Mouse (Mus musculus): ENCODE results near the gene Itga10. TPM values are rescaled to one million over a fixed set of nuclear protein-coding genes. Genes with fewer than 3 reads are reported as not detected.
A peak's percentile ranks its signal among the peaks of the same experiment; 100 is the strongest.
"Not testable (repeated sequence)": the region's sequence is repeated elsewhere in the genome, so short reads cannot be mapped to it uniquely, and the experiment has no call there.

Itga10 gene
- polyA plus RNA-seq, 1 experiment = not detected

DNA sequence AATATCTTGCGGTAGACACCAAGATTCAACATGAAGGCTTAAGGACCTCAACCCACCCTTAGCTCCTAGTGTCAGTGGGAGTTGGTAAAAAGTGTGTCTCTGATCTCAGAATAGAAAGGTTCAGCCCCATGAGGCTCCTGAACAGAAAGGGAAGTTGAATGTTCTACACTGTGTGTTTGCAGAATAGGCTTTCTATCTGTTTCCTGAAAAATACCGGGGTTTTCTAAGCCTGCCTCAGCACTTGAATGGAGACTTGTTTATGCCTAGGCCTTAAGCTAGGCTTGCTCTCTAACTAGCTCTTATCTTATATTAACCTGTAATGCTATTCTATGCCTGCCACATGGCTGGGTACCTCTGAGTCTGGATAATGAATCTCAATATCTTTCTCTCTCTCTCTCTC lies 15.5 kb downstream of the Itga10 start:
- Histone ChIP-seq H3K27ac (ENCODE audit: insufficient read depth, low read depth, low read length) (no peak overlapping the region), H3K4me3 (ENCODE audit: insufficient read depth, low read depth, low read length) (no peak overlapping the region), H3K4me1 (ENCODE audit: control insufficient read depth, insufficient read depth, low read length) (peaks cover 6% of the 10 kb centered on the region)
- no peak for TF ChIP-seq CTCF (IDR thresholded peaks at IDR 0.05; ENCODE audit: insufficient read depth, low read depth, low read length)
- no peak for TF ChIP-seq POLR2A (IDR thresholded peaks at IDR 0.05; ENCODE audit: insufficient read depth, low read depth, low read length)
- 90% methylated on average over 2 of the region's 2 CpGs for WGBS

DNA sequence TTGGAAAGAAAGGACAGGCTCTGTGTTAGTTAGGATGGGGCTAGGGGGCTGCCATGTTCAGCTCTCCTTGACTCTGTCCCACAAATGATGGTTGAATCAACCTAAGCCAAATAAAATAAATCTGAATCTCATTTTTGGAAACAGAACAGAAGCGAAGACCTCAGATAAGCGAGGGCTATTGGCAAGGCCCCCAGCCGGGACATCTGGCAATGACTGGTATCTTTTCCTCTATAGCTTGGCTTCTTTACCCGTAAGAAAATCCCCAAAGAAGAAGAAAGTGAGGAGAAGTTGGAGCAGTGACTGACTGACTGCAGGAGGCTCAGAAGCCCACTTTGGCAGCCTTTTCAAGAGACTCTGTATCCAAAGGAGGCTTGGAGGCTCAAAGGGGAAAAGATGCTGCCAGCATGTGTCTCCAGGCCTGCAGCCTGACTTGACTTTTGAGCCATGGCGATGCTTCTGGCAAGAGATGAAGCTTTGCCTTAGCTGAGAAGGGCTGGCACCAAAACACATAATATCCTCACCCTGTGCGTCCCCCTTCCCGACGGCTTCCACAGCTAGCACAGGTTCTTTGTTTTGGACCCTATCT lies 17.4 kb downstream of the Itga10 start:
- no peak overlapping the region for H3K4me3 ChIP-seq (ENCODE audit: insufficient read depth, low read depth, low read length)

DNA sequence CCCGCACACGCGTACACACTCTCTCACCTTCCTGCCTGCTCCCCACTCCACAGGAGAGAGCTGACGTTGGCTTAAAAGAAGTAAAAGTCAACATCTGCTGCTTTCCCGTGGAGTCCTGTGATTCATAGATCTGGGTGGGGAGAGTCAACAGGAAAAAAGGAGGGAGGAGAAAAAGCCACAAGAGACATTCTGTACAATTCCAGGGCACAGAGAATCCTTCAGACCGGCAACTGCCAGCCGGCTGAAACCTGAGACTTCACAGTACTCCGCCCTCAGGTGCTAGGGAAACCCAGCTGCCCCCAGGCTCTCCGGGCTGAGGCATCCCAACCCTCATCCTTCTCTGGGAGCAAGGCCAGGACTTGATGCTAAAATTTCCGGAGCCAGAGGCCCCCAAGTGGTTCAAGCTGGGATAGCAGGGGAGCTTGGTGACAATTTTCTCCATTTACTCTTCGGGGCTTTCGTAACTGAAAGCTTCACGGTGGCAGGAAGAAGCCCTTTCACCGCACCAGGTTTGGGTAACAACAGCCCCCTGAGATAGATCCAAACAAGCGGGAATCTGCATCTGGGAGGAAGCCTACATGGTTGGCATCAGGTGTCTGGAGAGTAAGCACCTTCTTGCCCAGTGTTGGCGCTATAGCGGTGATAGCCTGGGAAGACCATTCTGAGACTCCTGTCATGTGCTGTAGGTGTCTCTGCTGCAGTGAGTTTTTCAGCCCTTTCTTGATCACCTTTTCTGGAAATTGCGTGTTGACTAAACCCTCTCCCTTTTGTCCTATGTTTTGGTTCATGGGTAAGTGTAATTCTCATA lies 18.3 kb downstream of the Itga10 start:
- Histone ChIP-seq H3K4me1 (ENCODE audit: control insufficient read depth, insufficient read depth, low read length) (peaks cover 6% of the 10 kb centered on the region), H3K27ac (ENCODE audit: insufficient read depth, low read depth, low read length) (peak overlapping the region; percentile 78), H3K4me3 (ENCODE audit: insufficient read depth, low read depth, low read length) (peak overlapping the region; percentile 38)
- peak; percentile 75 for TF ChIP-seq CTCF (IDR thresholded peaks at IDR 0.05; ENCODE audit: insufficient read depth, low read depth, low read length)
- no peak for TF ChIP-seq POLR2A (IDR thresholded peaks at IDR 0.05; ENCODE audit: insufficient read depth, low read depth, low read length)
- WGBS = 3% methylated on average over 18 of the region's 18 CpGs

More for the DNA sequence above, 17.4 kb downstream of the Itga10 start:
- TF ChIP-seq POLR2A (IDR thresholded peaks at IDR 0.05; ENCODE audit: insufficient read depth, low read depth, low read length) (no peak), CTCF (IDR thresholded peaks at IDR 0.05; ENCODE audit: insufficient read depth, low read depth, low read length) (no peak)
- H3K4me1 ChIP-seq (ENCODE audit: control insufficient read depth, insufficient read depth, low read length) = peaks cover 6% of the 10 kb centered on the region
- 35% methylated on average over 8 of the region's 8 CpGs for WGBS
- H3K27ac ChIP-seq (ENCODE audit: insufficient read depth, low read depth, low read length) = peak overlapping the region; percentile 50; the same call in 1 of the 2 replicates

DNA sequence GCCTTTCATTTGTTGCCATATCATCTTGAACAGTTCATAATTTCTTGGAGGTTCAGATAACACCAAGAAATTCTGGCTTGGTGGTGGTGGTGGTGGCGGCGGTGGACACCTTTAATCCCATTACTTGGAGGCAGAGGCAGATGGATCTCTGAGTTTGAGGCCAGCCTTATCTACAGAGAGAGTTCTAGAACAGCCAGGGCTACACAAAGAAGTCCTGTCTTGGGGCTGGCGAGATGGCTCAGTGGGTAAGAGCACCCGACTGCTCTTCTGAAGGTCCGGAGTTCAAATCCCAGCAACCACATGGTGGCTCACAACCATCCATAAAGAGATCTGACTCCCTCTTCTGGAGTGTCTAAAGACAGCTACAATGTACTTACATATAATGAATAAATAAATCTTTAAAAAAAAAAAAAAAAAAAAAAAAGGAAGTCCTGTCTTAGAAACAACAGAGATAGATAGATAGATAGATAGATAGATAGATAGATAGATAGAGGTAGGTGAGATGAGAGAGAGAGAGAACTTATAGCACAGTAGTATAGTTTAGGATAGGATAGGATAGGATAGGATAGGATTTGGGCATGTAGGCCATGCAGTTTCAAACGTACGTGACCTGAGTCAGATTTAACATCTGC lies 20.5 kb downstream of the Itga10 start:
- H3K4me1 ChIP-seq (ENCODE audit: control insufficient read depth, insufficient read depth, low read length); H3K4me3 ChIP-seq (ENCODE audit: insufficient read depth, low read depth, low read length); H3K27ac ChIP-seq (ENCODE audit: insufficient read depth, low read depth, low read length): not testable (repeated sequence)
- 91% methylated on average over 7 of the region's 7 CpGs for WGBS

DNA sequence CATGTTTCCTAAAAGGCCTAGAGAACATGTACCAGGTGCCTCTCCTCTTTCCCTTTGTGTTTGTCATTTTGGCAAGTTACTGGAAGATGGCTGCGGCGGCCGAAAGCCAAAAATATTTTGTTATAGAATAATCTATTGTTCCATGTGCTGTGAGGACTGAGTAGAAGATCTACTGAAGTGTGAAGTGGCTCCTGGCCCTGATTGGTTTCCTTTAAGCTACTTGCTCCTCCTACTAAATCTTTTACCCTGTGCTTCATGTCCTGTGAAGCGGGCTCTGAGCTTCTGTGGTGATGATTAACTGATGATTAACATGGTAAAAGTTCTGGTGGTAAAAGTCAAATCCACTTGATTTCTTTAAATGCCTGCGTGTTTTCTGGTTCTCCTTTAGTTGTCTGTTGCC lies 21.5 kb downstream of the Itga10 start:
- Histone ChIP-seq H3K27ac (ENCODE audit: insufficient read depth, low read depth, low read length) (no peak overlapping the region), H3K4me3 (ENCODE audit: insufficient read depth, low read depth, low read length) (no peak overlapping the region), H3K4me1 (ENCODE audit: control insufficient read depth, insufficient read depth, low read length) (peaks cover 6% of the 10 kb centered on the region)
- TF ChIP-seq POLR2A (IDR thresholded peaks at IDR 0.05; ENCODE audit: insufficient read depth, low read depth, low read length) (no peak), CTCF (IDR thresholded peaks at IDR 0.05; ENCODE audit: insufficient read depth, low read depth, low read length) (no peak)
- WGBS = 94% methylated on average over 5 of the region's 5 CpGs

DNA sequence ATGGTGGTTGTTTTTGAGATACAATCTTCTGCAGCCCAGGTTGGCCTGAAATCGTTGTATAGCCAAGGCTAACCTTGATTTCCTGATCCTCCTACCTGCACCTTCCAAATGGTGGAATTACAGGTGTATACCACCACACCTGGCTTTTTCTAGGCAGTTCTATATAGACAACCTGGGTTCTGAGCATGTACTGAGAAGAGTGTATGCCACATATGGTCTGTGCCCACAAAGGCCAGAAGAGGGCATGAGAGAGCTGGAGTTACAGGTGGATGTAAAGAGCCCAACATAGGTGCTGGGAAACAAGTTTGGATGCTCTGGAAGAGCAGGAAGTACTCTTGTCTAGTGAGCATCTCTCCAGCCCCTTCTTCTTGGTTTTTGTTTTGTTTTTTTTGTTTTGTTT lies 21.9 kb downstream of the Itga10 start:
- WGBS = 49% methylated on average over 1 of the region's 1 CpGs
- TF ChIP-seq POLR2A (IDR thresholded peaks at IDR 0.05; ENCODE audit: insufficient read depth, low read depth, low read length) (no peak), CTCF (IDR thresholded peaks at IDR 0.05; ENCODE audit: insufficient read depth, low read depth, low read length) (no peak)
- H3K27ac ChIP-seq (ENCODE audit: insufficient read depth, low read depth, low read length) = no peak overlapping the region
- no peak overlapping the region for H3K4me3 ChIP-seq (ENCODE audit: insufficient read depth, low read depth, low read length)
- peaks cover 6% of the 10 kb centered on the region for H3K4me1 ChIP-seq (ENCODE audit: control insufficient read depth, insufficient read depth, low read length)

DNA sequence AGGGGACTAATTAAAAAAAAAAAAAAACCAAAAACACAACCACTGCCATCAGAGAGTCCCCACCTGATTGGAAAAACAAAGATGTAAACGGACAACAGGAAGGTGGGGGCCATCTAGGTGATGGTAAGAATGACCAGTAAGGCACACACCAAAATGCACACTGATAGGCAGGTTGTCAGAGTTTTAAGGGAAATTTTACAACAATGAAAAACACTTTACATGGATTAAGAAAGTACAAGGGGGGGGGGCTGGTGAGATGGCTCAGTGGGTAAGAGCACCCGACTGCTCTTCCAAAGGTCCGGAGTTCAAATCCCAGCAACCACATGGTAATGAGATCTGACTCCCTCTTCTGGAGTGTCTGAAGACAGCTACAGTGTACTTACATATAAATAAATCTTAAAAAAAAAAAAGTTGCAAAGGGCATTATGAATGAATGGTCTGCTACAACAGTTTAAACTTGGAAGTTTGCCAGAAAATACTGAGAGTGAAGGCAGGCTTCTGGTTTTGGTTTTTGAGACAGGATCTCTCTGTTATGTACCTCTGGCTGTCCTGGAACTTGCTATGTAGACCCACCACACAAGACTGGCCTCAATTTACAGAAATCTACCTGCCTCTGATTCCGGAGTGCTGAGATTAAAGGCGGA lies 23.2 kb downstream of the Itga10 start:
- Histone ChIP-seq H3K27ac (ENCODE audit: insufficient read depth, low read depth, low read length) (no peak overlapping the region), H3K4me1 (ENCODE audit: control insufficient read depth, insufficient read depth, low read length) (peaks cover under 1% of the 10 kb centered on the region; the same call in 1 of the 2 replicates), H3K4me3 (ENCODE audit: insufficient read depth, low read depth, low read length) (no peak overlapping the region)
- no peak for TF ChIP-seq POLR2A (IDR thresholded peaks at IDR 0.05; ENCODE audit: insufficient read depth, low read depth, low read length)
- TF ChIP-seq CTCF (IDR thresholded peaks at IDR 0.05; ENCODE audit: insufficient read depth, low read depth, low read length) = no peak
- 95% methylated on average over 5 of the region's 5 CpGs for WGBS

DNA sequence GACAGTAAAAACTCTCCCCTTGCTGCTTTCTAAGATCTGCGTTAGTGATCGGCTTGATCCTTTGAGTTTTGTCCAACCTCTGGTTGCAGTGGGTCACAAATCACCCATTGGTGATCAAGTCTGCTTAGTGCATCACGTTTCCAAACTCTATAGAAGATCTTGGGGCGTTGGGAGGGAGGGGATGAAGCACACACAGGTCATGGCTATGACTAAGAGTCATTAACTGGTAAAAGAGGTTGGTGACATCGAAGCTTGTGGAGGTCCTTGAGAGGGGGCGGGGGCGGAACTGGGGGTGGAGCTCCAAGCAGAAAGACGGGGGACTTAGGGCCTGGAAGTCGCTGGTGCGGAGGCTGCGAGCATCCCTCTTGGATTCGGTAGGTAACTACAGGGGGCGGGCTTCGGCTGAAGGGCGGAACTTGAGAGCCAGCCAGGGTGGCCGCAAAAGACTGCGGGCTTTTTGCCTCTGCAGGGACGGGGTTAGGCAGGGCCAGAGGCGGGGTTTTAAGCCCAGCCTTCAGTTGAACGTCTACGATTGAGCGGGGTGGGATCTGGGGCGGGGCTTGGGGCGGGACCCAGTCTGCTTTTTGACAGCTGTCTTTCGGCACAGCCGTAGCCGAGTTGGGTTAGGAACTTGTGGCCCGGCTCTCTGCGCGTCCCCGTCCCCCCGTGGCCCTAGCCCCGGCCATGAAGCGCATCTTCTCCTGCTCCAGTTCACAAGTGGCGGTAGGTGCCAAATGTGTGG lies 24.5 kb downstream of the Itga10 start, which contains the start of gene Ankrd35:
Gene Ankrd35, plus strand, starts transcription at position 405 of the 742 bp plus-strand sequence.
- Histone ChIP-seq H3K4me3 (ENCODE audit: insufficient read depth, low read depth, low read length) (peak within 1 kb of the TSS; percentile 67), H3K4me1 (ENCODE audit: control insufficient read depth, insufficient read depth, low read length) (no peaks in the 10 kb centered on the region), H3K27ac (ENCODE audit: insufficient read depth, low read depth, low read length) (no peak within 1 kb of the TSS)
- TF ChIP-seq CTCF (IDR thresholded peaks at IDR 0.05; ENCODE audit: insufficient read depth, low read depth, low read length) (no peak), POLR2A (IDR thresholded peaks at IDR 0.05; ENCODE audit: insufficient read depth, low read depth, low read length) (no peak)
- 4% methylated on average over 35 of the region's 35 CpGs for WGBS
